Mouse (Mus musculus) midbrain, postnatal 0 days (tissue): ENCODE results near the gene Rtca. TPM values are rescaled to one million over a fixed set of nuclear protein-coding genes. Genes with fewer than 3 reads are reported as not detected.

Experiments used
- ATAC-seq: fragments of 200-750 bp; cut with Nextera tagmentation; 2 replicates; pipeline ENCODE4 v1.8.0; 2017; ENCODE audit warnings: moderate number of reproducible peaks, mild to moderate bottlenecking, moderate TSS enrichment, moderate library complexity; ENCODE audit not compliant: low FRiP score
- DNase-seq: peaks from one replicate; pipeline ENCODE4 v3.0.0-alpha.2; 2015; ENCODE audit warnings: low spot score
- H3K27ac ChIP-seq: fragments of 300-500 bp; sonication (generic); 2 replicates; pipeline ENCODE4 v1.5.1; 2014; ENCODE audit warnings: low read depth, mild to moderate bottlenecking, low read length, mixed read lengths
- H3K27me3 ChIP-seq: fragments of 300-500 bp; sonication (generic); 2 replicates; pipeline ENCODE4 v1.6.1; 2014; ENCODE audit warnings: low read length, control low read depth, mixed read lengths; ENCODE audit not compliant: insufficient read depth
- H3K36me3 ChIP-seq: fragments of 300-500 bp; sonication (generic); 2 replicates; pipeline ENCODE4 v1.6.1; 2014; ENCODE audit warnings: low read length, control low read depth, mixed read lengths; ENCODE audit not compliant: insufficient read depth
- H3K4me1 ChIP-seq: fragments of 300-500 bp; sonication (generic); 2 replicates; pipeline ENCODE4 v1.6.1; 2014; ENCODE audit warnings: mild to moderate bottlenecking, control low read depth, antibody characterized with exemption, low read length, mixed read lengths; ENCODE audit not compliant: insufficient read depth
- H3K4me2 ChIP-seq: fragments of 300-500 bp; sonication (generic); 2 replicates; pipeline ENCODE4 v1.6.1; 2014; ENCODE audit warnings: low read depth, mild to moderate bottlenecking, low read length, mixed read lengths; ENCODE audit not compliant: poor library complexity, severe bottlenecking
- H3K4me3 ChIP-seq: fragments of 300-500 bp; sonication (generic); 2 replicates; pipeline ENCODE4 v1.5.1; 2014; ENCODE audit warnings: low read depth, mild to moderate bottlenecking, low read length, moderate library complexity
- H3K9ac ChIP-seq: fragments of 300-500 bp; sonication (generic); replicated peaks from 2 replicates; pipeline ENCODE4 v1.6.1; 2014; ENCODE audit warnings: mild to moderate bottlenecking, low read length, moderate library complexity, mixed read lengths; ENCODE audit not compliant: poor library complexity, severe bottlenecking
- H3K9me3 ChIP-seq: fragments of 300-500 bp; sonication (generic); 2 replicates; pipeline ENCODE4 v1.6.1; 2016; ENCODE audit warnings: low read length, control low read depth
- CTCF ChIP-seq: IDR thresholded peaks from 2 replicates; pipeline ENCODE4 v1.5.1; 2016; ENCODE audit warnings: antibody characterized with exemption, mild to moderate bottlenecking
- WGBS: fragments of 180-500 bp; shearing (Covaris S2); extraction: QIAGEN DNeasy Blood & Tissue Kit; methylation state at CpG from one replicate; pipeline ENCODE4 v1.1.7; 2014; 5-methylcytosine and 5-hydroxymethylcytosine counted together
- polyA plus RNA-seq: library from polyadenylated mRNA; unstranded; fragments of >200 nt; fragmentation: Nextera tagmentation; extraction: Ambion mirVana; gene quantifications from 2 replicates; pipeline ENCODE4 v1.2.1, GENCODE M21; 2015
- total RNA-seq: library from RNA; depleted of rRNA; stranded (reverse); fragments of >200 nt; gene quantifications from 2 replicates; pipeline ENCODE4 v1.2.3, GENCODE M21; 2014; rRNA removed

The Rtca gene
- total RNA-seq (109 TPM in 2 replicates), polyA plus RNA-seq (134 and 146 TPM in 2 replicates)

GRCm38 (mm10) chr3:116507772-116508351, at the start of gene Rtca:
Gene Rtca (minus strand): TSS chr3:116508208.
- Histone ChIP-seq H3K9ac (peak within 1 kb of the TSS; percentile 97), H3K4me3 (peak within 1 kb of the TSS; percentile 94), H3K27ac (peak within 1 kb of the TSS; percentile 88), H3K4me2 (peak within 1 kb of the TSS; percentile 74), H3K36me3 (peaks cover 15% of the 10 kb centered on the region), H3K27me3 (no peaks in the 10 kb centered on the region), H3K9me3 (no peaks in the 10 kb centered on the region), H3K4me1 (peaks cover 10% of the 10 kb centered on the region; the same call in 1 of the 2 replicates)
- peak; percentile 94 for TF ChIP-seq CTCF
- under 1% methylated on average over 41 of the region's 44 CpGs for WGBS
- peak; percentile 94 for ATAC-seq
- DNase-seq, result peak; percentile 98

GRCm38 (mm10) chr3:116551362-116551761, 43.4 kb upstream of the Rtca start:
- WGBS, result 96% methylated on average over 5 of the region's 5 CpGs
- no peak for ATAC-seq
- no peaks in the 10 kb centered on the region for H3K27me3 ChIP-seq
- no peak overlapping the region for H3K4me2 ChIP-seq
- H3K27ac ChIP-seq, result no peak overlapping the region
- no peak overlapping the region for H3K4me3 ChIP-seq
- TF ChIP-seq CTCF, result no peak
- no peaks in the 10 kb centered on the region for H3K9me3 ChIP-seq
- no peak for DNase-seq
- H3K9ac ChIP-seq, result no peak overlapping the region
- peaks cover 11% of the 10 kb centered on the region; the same call in 1 of the 2 replicates for H3K36me3 ChIP-seq
- no peaks in the 10 kb centered on the region for H3K4me1 ChIP-seq

- H3K4me2 ChIP-seq, result no peak overlapping the region
- H3K9ac ChIP-seq, result no peak overlapping the region
- no peak overlapping the region for H3K27ac ChIP-seq
- DNase-seq (no peak), ATAC-seq (no peak)
- no peak overlapping the region for H3K4me3 ChIP-seq
- H3K4me1 ChIP-seq, result no peaks in the 10 kb centered on the region
- no peak for TF ChIP-seq CTCF
- peaks cover 14% of the 10 kb centered on the region; the same call in 1 of the 2 replicates for H3K36me3 ChIP-seq
- H3K27me3 ChIP-seq, result no peaks in the 10 kb centered on the region
- H3K9me3 ChIP-seq, result no peaks in the 10 kb centered on the region
- 88% methylated on average over 5 of the region's 5 CpGs for WGBS
These were observed 39.4 kb upstream of the Rtca start for GRCm38 (mm10) chr3:116547430-116547829.

- 82% methylated on average over 3 of the region's 3 CpGs for WGBS
- ATAC-seq (no peak), DNase-seq (no peak)
- Histone ChIP-seq H3K27ac (no peak overlapping the region), H3K4me1 (no peaks in the 10 kb centered on the region), H3K27me3 (no peaks in the 10 kb centered on the region), H3K36me3 (peaks cover 19% of the 10 kb centered on the region), H3K4me3 (no peak overlapping the region), H3K4me2 (no peak overlapping the region), H3K9me3 (no peaks in the 10 kb centered on the region), H3K9ac (no peak overlapping the region)
- TF ChIP-seq CTCF, result no peak
These were observed 34.5 kb upstream of the Rtca start for GRCm38 (mm10) chr3:116542532-116542931.

- TF ChIP-seq CTCF, result no peak
- 87% methylated on average over 2 of the region's 2 CpGs for WGBS
These were observed 34.1 kb upstream of the Rtca start for GRCm38 (mm10) chr3:116542070-116542469.

GRCm38 (mm10) chr3:116537200-116537573, 29.2 kb upstream of the Rtca start:
- Histone ChIP-seq H3K4me2 (no peak overlapping the region), H3K9ac (no peak overlapping the region), H3K4me3 (no peak overlapping the region), H3K27me3 (no peaks in the 10 kb centered on the region), H3K36me3 (peaks cover 38% of the 10 kb centered on the region), H3K9me3 (no peaks in the 10 kb centered on the region), H3K27ac (no peak overlapping the region), H3K4me1 (no peaks in the 10 kb centered on the region)
- no peak for DNase-seq
- no peak for TF ChIP-seq CTCF
- 47% methylated on average over 6 of the region's 6 CpGs for WGBS
- no peak for ATAC-seq

More at GRCm38 (mm10) chr3:116542070-116542469, 34.1 kb upstream of the Rtca start:
- no peaks in the 10 kb centered on the region for H3K27me3 ChIP-seq
- no peak overlapping the region for H3K4me3 ChIP-seq
- no peak overlapping the region for H3K27ac ChIP-seq
- ATAC-seq, result no peak
- H3K4me1 ChIP-seq, result no peaks in the 10 kb centered on the region
- H3K9me3 ChIP-seq, result no peaks in the 10 kb centered on the region
- H3K36me3 ChIP-seq, result peaks cover 17% of the 10 kb centered on the region
- no peak for DNase-seq
- H3K4me2 ChIP-seq, result no peak overlapping the region
- no peak overlapping the region for H3K9ac ChIP-seq
